Mouse (Mus musculus) adrenal gland, adult 8-10 months (tissue): ENCODE measurements around the gene Lrrtm4. TPM values are rescaled to one million over a fixed set of nuclear protein-coding genes. Genes with fewer than 3 reads are reported as not detected.

Source experiments
- DNase-seq: peaks from one replicate; pipeline ENCODE4 v3.0.0; 2022
- total RNA-seq, 4 experiments: library from RNA; stranded (reverse); gene quantifications; 2 replicates each; pipeline ENCODE4 v1.2.4; 2022

Lrrtm4 gene
- total RNA-seq, 4 experiments from 2014 or later, result 4.6 to 7.8 (median 6.7) TPM

DNA sequence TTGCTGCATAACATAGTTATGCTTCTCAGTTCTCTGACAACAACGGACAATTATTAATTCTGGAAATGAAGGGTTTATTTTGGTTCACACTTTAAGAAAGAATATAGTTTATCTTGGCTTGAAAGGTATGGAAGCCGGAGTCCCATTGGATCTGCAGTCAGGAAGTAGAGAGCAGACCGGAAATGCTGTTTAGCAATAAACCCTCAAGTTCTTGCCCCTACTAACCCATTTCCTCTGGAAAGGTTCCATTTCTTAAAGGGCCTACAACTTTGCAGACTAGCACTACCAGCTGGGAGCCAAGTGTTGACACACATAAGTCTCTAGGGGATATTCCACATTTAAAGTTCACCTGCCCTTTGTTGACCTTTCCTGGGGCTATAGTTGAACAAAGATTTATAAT is 309.7 kb downstream of the Lrrtm4 start:
- no peak for DNase-seq

DNA sequence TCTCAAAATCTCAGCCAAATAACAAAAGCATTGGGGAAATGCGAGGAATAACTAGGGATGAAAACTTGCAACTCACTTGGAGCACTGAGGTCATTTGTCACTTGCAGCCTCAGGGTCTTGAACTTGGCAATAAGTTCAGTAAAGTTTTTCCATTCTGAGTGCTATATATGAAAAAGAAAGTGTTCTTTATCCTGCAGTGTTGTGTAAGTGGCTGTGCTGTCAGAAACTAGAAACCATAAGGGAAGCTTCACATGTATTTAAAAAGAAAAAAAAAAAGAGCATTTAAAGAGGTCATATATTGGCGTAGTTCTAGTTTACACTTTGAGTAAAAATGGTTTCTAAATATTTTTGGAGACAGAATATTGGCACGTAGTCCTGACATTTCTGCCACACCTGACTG is 313.1 kb downstream of the Lrrtm4 start:
- no peak for DNase-seq

DNA sequence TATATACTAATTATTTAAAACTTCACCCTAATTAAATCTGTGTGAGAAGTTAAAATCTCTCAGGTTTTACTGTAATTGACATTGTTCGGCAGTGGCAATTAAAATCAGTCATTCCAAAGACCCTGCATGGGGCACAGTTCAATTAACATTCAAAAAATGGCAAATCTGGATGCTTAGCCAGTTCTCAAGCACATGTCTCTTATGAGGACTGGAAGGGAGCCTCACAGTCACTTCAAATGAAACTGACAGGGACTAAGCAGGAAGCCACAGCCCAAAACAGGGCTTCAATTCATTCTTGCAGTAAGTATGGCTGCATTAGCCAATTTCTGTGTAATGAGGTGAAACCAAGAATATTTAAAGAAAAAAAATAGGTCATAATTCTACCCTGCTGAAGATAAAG is 333.6 kb downstream of the Lrrtm4 start:
- DNase-seq, result no peak

GRCm38 (mm10) chr6:80357092-80357491 is 338.4 kb downstream of the Lrrtm4 start:
- no peak for DNase-seq

DNA sequence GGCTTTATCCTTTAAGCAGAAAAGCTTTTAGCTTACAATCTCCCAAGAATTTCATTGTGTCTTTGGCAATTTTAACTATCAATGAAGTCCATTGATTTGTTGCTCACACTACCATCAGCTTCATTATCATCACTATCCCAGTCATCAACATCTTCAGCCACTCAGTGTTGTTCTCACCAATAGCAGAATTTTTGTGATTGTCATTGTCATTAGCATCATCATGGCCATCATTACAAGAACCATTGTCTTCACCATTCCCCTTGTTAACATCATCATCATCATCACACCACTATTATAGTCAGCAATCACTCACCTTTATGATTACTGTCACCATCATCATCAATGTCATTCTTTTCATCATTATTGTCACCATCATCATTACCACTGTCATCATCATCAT is 344.9 kb downstream of the Lrrtm4 start:
- DNase-seq, result no peak

- no peak for DNase-seq
Observed at GRCm38 (mm10) chr6:80366532-80366931, 347.9 kb downstream of the Lrrtm4 start.

GRCm38 (mm10) chr6:80389571-80389970 is 370.9 kb downstream of the Lrrtm4 start:
- DNase-seq, result no peak

- DNase-seq, result no peak
Observed at GRCm38 (mm10) chr6:80406757-80407156, 388.1 kb downstream of the Lrrtm4 start.

DNA sequence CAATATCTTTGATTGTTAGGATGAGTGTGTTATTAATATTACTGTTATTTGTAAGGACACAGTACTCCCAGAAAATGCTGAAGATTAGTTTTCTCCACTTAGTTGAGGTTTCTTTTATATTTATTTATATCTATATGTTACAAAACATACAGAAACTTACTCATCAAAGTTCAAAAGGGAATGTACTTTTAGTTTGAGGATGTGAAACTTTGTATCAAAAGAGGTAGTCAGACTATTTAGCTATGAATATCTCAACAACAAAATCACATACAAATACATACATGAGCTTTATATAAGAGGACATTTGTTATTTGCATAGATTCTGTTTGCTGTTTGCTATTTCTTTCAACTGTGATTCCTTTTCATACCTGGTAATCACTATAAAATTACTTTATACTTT is 421.5 kb downstream of the Lrrtm4 start:
- no peak for DNase-seq

DNA sequence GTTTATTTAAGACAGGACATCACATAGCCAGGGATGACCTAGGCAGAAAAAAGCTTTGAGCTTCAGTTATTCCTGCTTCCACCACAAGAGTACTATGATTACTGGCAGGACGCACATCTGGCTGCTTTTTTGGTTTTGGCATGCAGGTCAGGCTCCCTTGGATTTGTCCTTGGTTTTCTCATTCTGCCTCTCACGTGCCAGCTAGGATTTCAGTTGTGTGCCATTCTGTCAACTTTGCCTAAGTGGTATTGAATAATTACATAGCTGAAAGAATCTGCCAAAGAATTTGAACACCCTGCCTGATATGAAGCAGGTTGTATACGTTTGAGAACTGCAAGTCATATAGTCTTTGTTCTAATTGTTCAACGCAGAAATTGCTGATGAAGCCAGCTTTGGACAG is 451.9 kb downstream of the Lrrtm4 start:
- peak; percentile 32 for DNase-seq

DNA sequence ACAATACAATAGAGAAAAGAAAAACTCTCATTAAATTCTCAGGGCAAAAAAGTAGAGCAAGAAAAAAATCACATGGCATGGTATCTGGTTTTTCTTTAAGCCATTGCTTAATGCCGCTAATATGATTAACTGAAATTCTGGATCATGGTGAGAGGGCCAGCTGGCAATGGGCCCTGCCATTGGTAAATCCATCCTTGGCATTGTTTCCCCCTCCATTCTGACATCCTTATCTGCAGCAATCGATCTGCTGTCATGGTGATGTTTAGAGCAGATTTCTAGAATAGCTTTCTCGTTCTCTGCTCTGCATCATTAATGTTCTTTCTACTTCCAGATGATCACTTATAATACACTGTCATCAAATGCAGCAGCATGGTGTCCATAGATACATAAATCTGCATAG is 457.5 kb downstream of the Lrrtm4 start:
- DNase-seq, result peak; percentile 63

GRCm38 (mm10) chr6:80545017-80545416 is 526.3 kb downstream of the Lrrtm4 start:
- no peak for DNase-seq

DNA sequence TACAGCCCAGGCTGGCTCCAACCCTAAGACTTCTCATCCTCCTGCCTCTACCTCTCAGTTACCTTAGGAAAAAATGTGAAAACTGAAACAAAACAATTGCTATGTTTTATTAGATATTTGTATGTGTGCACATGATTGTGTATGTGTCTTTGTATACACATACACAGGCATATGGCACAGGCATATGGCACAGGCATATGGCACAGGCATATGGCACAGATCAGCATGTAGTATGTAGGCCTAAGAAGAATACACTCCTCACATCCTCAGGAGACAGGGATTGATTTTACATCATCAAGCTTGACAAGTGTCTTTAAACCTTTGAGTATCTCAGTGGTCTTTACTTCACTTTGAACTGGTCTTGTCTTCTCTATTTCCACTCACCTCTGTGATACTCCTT is 531.2 kb downstream of the Lrrtm4 start:
- DNase-seq, result no peak

- DNase-seq, result no peak
Observed at GRCm38 (mm10) chr6:80553398-80553797, 534.7 kb downstream of the Lrrtm4 start.

- DNase-seq, result no peak
Observed at GRCm38 (mm10) chr6:80554991-80555390, 536.3 kb downstream of the Lrrtm4 start.

DNA sequence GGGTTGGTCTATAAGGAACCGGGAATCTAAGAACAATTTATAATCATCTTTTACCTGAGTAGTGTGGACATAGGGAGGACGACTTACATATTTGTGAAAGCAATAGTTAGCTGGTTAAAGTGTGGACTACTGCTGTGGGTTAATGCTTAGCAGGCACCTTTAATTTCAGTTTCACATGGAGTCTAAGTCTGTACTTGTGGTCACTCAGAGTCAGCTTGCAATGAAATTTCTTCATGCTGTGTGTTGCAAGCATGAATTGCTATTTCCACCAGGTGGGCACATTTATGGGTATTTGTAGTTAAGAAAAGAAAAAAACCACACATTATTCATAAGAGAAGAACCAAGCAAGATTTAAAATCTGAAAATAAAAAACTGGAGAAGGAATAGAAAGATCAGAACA is 558.5 kb downstream of the Lrrtm4 start:
- DNase-seq, result no peak

DNA sequence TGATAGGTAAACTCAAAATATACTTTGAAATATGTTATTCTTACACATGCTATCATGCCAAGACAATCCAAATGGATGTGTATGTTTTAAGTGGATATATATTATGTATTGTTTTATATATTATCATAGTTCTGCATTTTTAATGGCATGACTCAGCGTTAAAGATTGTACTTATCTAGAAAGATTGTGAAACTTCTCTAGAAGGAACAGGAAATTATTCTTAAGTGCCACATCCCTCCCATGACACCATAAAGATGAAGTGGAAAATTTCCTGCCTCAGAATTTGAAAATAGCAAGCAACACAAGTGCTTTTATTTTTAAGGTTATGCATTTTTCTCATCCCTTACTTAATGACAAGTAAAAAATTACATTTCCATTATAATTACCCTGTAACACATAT is 563.5 kb downstream of the Lrrtm4 start:
- no peak for DNase-seq

GRCm38 (mm10) chr6:80589776-80590175 is 571.1 kb downstream of the Lrrtm4 start:
- no peak for DNase-seq

GRCm38 (mm10) chr6:80619508-80619907 is 600.8 kb downstream of the Lrrtm4 start:
- no peak for DNase-seq

DNA sequence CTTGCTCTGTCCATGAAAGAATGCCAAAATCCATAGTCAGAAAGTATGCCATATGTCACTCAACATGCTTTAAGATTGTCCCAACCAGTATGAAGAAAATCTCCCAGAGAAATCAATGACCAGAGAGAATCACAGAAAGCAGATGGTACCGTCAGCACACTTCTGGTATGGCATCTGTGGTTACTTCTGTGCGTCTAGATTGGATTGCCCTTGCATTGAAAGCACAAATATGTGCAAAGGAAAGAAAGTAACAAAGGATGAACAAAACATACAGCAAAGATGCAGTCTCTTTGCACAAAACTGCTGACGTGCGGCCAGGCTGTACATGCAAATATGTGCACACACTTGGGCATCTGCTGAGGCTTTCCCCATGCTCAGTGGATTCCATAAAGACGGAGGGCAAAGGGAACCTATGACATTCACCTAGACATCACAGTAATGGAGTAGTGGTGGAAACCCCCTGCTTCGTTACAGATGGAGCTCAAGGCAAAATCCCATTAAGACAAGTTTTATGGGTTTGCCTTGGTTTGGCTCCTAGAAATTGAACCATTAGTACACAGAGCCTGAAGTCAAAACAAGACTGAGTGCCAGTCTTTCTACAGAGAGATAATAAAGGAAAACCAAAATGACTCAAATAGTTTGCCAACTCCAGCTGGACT is 604.1 kb downstream of the Lrrtm4 start:
- DNase-seq, result no peak

GRCm38 (mm10) chr6:80625509-80625908 is 606.8 kb downstream of the Lrrtm4 start:
- no peak for DNase-seq

- no peak for DNase-seq
Observed at GRCm38 (mm10) chr6:80662729-80663128, 644.1 kb downstream of the Lrrtm4 start.

DNA sequence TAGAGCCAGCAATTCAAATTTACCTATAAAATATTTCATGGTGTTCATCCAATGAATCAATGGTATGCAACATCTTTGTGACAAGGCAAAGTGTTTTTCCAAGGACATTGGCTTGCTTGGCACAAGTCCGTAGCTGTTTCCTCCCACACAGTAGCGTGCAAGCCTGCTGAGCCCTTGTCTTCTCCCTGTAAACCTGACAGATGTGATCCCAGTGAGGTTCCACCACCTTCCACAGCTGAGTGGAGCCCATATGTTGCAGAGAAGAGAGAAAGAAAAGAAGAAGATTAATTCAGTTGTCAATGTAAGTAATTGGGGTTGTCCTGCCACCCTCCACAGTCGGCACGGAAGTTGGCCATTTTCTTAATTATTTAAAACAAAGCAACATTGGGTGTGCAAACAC is 645.4 kb downstream of the Lrrtm4 start:
- DNase-seq, result no peak

DNA sequence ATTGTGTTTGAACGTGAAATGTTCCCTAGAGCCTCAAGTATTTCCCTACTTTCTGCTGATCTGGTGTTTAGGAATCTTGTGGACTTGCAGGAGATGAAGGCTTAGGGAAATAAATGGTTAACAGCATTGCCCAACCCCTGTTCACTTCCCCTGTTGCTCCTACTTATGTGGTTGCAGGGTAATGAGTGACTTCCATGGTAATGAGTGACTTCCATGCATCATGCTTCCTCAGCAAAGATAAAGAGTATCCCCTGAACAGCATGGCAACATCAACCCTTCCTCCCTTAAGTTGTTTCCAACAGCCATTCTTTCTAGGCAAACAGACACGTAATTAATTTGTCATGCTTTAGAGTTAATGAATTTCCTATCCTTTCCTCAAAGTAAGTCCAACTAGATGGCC is 685.5 kb downstream of the Lrrtm4 start:
- no peak for DNase-seq

DNA sequence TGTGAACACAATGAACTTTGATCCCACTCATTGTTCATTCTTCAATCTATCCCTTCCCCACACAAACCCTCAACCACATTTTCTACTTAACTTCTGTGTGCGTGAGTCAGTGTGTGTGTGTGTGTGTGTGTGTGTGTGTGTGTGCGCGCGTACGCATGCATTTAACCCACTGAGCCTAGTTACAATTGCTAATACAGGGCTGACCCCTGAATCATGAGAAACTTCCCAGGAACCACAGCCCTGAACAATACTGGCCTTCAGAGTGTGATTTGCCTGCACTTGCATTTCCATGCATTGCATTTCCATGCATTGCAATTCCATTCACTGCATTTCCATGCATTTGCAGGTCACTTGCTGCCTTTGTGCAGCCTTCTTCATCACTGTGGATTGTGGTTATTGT is 701.8 kb downstream of the Lrrtm4 start:
- no peak for DNase-seq
